Mouse (Mus musculus) layer of hippocampus, adult 9-10 months (tissue): Measurements from ENCODE around the gene Zdhhc19.

Experiments
- DNase-seq: peaks from one replicate; pipeline ENCODE4 v3.0.0; 2022; ENCODE audit warnings: low spot score

Zdhhc19 gene

GRCm38 (mm10) chr16:32551346-32551747, 55.3 kb downstream of the Zdhhc19 start:
- DNase-seq = no peak

DNA sequence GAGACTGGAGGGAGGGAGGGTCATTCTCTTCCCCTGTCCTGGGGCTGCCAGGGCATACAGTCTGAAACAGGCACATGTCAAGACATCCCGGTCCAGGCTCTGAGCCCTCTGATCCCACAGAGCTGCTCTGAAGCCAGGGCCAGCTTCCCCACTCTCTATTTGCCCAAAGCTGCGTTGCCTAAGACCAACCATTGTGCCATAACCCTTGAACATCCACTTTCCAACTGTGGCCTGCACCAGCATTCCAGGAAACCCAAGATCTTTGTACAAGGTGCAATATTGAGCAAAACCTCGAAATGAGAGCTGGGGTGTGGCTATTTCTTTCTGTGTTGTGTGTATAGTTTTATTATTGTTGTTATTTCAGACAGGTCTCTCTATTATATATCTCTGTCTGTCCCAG, 59.5 kb downstream of the Zdhhc19 start:
- DNase-seq = no peak

- DNase-seq = no peak
Observed at GRCm38 (mm10) chr16:32559493-32559892, 63.4 kb downstream of the Zdhhc19 start.

GRCm38 (mm10) chr16:32563056-32563793, 67.2 kb downstream of the Zdhhc19 start:
- no peak for DNase-seq

DNA sequence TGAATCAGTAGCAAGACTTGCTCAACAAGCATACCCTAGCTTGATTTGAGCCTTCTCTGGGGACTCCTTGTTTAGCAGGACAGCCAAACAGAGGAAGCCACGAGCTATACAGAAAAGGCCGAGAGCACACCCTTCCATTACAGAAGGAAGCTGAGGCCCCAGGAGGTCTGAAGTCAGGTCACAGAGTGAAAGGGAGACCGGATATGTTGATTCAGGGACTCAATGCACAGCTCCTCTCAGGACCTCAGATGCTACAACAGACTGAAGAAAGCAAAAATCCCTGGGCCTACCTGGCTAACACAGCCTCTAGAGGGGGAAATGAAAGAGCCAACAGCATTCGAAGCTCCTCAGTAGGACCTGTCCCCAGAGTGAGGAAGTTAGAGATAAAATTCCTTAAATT, 71.2 kb downstream of the Zdhhc19 start:
- DNase-seq = no peak

DNA sequence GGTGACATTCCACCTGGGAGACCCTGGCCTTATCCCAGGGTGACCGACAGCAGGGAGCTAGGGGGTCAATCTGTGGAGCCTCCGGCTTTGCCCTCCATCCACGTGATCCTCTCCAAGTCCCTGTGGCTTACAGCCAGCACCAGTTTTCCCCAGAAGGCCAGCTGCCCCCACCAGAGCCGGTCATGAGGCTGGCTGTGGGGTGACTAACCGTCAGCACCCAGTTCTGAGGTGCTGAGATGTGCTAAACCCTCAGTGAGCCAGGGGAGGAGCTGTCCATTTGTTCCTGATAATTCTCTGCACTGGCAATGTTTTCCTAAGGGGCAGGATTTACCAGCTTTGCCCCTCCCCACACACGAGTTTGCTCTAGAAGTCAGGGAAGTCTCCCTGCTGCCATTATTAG, 72.3 kb downstream of the Zdhhc19 start:
- no peak for DNase-seq

DNA sequence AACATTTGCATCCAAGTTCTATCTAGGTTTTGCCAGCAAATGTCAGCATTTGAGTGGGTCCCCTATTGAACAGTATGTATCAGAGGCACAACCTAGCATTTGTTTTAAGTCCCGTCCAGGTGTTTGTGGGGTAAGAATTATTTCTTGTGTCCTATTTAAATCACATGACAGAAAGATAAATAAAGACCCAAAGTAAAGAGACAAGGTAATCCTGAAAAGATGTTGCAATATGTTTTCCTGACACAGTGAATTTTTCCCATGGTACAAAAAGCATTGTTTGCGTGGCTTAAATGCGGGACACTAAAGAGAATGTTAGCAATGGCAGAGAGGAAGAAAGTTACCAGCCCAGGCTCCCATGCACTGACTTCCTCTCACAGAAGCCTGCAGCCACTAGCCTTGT, 74.0 kb downstream of the Zdhhc19 start:
- DNase-seq = no peak

GRCm38 (mm10) chr16:32572528-32572927, 76.5 kb downstream of the Zdhhc19 start:
- DNase-seq = no peak

DNA sequence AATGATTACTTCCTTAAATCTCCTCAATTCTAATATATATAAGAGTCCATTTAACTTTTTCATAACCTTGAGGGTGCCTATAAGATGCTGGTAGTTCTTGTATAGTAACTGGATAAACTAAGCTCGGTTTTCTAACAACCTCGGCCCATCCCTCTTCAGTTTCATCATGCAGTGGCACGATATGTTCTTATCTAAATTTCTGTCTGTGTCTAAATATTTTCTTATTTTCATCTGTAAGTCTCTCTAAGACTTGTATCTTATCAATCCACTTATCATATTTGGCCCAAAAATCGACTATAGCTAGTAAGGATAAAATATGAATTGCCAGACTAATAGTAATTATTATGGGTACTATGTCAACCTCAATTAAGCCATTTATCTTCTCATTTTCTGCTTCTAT, 90.4 kb downstream of the Zdhhc19 start:
- no peak for DNase-seq

DNA sequence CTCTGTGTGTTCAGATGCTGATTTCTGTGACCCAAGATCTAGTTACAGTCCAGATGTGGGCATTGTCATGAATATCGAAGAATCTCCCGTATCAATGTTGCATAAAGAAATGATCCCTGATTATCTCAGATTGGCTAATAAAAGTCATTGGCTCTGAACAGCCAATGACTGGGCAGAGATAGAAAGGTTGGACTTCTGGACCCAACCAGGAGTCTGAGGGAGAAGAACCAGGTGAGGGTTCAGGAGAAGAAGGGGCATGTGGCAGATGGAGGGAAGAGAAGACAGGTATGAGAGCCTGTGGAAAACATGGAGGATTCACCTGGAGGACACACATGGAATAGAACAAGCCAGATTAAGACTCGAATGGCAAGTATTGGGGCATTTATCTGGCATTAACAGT, 92.5 kb downstream of the Zdhhc19 start:
- DNase-seq = no peak

GRCm38 (mm10) chr16:32591521-32591920, 95.5 kb downstream of the Zdhhc19 start:
- no peak for DNase-seq

- DNase-seq = no peak
Observed at GRCm38 (mm10) chr16:32593283-32593805, 97.3 kb downstream of the Zdhhc19 start.

DNA sequence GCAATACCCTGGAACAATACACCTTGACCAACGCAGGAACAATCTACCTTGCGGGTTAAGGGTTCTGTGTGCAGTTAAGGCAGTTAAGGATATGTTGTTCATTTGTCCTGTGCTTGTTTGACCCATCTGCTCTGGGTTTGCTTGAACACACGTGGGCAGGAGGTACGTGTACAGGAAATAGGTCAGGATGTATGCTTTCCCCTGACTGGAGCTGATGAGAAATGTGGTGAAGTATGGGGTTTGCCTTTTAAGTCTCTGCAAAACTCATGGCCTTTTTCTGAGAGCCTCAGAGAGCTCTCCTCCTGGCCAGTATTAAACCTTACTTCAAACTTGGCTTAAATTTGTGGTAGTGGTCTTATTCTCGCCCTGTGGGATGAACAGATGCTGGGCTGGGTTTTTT, 97.9 kb downstream of the Zdhhc19 start:
- DNase-seq = no peak

GRCm38 (mm10) chr16:32594701-32595100, 98.6 kb downstream of the Zdhhc19 start:
- no peak for DNase-seq

- DNase-seq = no peak
Observed at GRCm38 (mm10) chr16:32595142-32595855, 99.2 kb downstream of the Zdhhc19 start.

DNA sequence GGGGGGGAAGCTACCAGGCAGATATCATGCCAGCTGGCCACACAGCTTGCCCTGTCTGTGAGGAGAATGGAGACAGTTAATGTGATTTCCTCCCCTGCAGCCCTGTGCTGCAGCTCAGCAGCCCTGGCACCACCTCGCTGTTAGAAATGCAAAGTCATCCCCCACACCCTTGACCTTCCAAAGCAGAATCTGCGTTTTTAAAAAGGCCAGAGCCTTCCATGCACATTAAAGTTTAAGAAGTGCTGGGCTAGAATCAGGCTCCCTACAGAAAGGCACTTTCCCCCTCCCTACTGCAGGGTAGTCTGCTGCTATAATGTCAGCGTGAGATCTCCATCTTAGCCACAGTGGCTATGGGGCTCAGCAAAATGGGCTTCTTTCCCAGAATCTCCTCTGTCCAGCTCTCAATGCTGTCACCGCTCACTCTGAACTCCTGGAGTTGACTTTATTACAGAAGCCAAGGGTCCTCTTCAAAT, 101.9 kb downstream of the Zdhhc19 start:
- DNase-seq = no peak

DNA sequence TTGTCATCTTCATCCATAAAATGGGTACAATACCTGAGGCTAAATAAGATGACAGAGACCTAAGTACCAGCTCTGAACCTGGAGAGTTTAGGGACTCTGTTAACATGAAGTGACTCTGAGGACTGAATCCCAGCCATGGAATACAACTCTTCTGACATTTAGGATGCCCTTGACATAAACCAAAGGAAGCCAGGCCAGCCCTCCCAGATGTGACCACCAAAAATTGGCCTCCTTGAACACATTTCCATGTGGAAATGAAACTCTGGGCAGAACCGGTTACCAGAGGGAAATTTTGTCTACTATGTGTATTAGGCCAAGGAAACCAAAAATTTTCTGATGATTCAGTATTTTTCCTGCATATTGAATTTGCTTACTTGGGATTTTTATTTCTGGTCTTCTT, 103.1 kb downstream of the Zdhhc19 start:
- no peak for DNase-seq

- no peak for DNase-seq
Observed at GRCm38 (mm10) chr16:32602193-32602685, 106.2 kb downstream of the Zdhhc19 start.

DNA sequence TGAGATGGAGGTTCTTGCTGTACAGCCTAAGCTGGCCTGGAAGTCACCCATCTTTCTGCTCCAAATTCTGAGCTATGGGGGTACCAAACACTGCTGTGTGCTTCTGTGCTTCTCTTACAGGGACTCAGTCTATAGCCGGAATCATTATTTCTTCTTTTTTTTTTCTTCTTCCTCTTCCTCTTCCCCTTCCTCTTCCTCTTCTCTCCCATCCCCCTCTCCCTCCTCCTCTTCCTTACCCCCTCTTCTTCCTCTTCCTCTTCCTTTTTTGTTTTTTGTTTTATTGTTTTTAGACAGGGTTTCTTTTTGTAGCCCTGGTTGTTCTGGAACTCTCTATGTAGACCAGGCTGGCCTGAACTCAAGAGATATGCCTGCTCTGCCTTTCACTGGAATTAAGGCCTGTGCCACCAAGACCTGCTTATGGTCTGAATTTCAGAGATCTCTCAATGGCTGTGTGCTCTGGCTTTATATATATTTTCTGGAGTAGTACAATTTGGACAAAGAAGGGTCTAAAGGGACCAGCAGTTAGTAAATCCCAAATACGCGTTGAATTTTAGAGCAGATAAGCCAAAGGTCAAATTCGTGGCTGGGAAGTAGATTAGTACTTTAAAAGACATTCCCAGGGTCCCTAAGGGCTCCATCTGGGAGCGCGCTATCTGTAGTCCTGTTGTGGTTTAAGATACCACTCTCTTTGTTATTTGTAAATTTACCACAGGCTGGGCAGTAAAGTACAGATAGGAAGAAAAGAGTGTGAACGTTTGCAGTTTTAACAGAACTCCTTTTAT, 111.7 kb downstream of the Zdhhc19 start:
- DNase-seq = no peak

- DNase-seq = no peak
Observed at GRCm38 (mm10) chr16:32608344-32608711, 112.3 kb downstream of the Zdhhc19 start.

GRCm38 (mm10) chr16:32608712-32609400, 112.8 kb downstream of the Zdhhc19 start, which contains the start of gene Tfrc:
TSS of gene Tfrc (plus strand) at chr16:32608920.
- DNase-seq = peak; percentile 80

- no peak for DNase-seq
Observed at GRCm38 (mm10) chr16:32609401-32609779, 113.3 kb downstream of the Zdhhc19 start.
